Mouse (Mus musculus) Patski (cell line): ENCODE data around the gene Stk39. TPM values are rescaled to one million over a fixed set of nuclear protein-coding genes. Genes with fewer than 3 reads are reported as not detected.

Experiments used
- ATAC-seq: fragments of 100-300 bp; one replicate; pipeline ENCODE4 v1.8.0; 2021
- CTCF ChIA-PET: fragments of 350-600 bp; sonication (Branson Sonifier 250); formaldehyde crosslinking; loops from one replicate; lab custom pipeline; 2022; ENCODE audit warnings: inconsistent platforms; lab: Charles Lee
- POLR2A ChIA-PET: fragments of 350-600 bp; sonication (Branson Sonifier 250); formaldehyde crosslinking; loops from one replicate; lab custom pipeline; 2022; ENCODE audit warnings: antibody characterized with exemption, inconsistent platforms; lab: Charles Lee
- DNase-seq: peaks from one replicate; pipeline ENCODE4 v3.0.0-alpha.2; 2011; ENCODE audit warnings: low read depth, low spot score
- H3K27me3 ChIP-seq: fragments of 371-371 bp; one replicate; pipeline ENCODE4 v1.5.1; 2021
- CTCF ChIP-seq: fragments of 100-300 bp; IDR thresholded peaks from one replicate; pipeline ENCODE4 v1.5.1; 2021
- in situ Hi-C: fragments of 300-500 bp; cut with MboI; formaldehyde crosslinking; loops from 3 replicates; pipeline ENCODE4 v1.11.1; 2018; ENCODE audit warnings: low pct_unique_long_range_greater_than_20kb, mixed read lengths
- polyA plus RNA-seq: library from polyadenylated mRNA; unstranded; gene quantifications from one replicate; pipeline ENCODE4 v1.2.3, GENCODE M21; 2021

Gene Stk39
- polyA plus RNA-seq, 1 experiment from 2014 or later: 53.1 TPM

DNA sequence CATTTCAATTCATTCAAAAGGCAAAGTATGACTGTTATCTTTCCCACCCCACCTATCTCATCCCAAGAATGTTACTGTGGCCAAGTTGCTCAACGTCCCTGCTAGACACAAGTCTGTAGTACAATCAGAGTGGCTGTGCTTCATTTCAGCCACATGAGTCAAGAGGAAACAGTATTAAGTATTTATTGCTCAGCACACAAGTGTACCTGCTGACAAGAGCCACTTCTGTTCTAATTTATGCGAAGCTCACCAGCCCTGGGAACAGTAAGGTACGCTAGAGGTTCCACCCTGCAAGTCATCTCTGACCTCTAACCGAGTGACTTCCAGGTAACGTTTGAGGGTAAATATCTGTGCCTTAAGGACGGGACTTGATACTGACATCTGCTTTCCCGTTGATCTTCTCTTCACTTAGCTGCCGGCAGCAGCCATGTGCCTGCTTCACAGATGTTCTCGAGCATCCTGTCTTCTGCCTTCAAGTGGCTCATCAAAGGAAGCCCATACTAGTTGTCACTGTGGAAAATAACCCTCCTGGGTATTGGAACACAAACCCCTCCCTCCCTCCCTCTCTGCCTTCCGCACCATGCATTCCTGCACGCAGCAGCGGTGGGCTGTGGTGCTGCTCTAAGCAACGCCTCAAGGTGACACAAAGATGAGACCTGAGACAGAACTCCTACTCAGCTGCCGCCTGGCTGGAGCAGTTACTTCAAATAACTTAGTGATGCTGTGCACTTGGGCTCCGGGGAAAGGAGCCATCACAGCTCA is 36.4 kb downstream of the Stk39 start:
- H3K27me3 ChIP-seq: no peaks in the 10 kb centered on the region
- ChIA-PET CTCF (no interaction called here), POLR2A (no interaction called here)
- in situ Hi-C loops: no loop called here
- ATAC-seq (no peak), DNase-seq (no peak)
- TF ChIP-seq CTCF: no peak

DNA sequence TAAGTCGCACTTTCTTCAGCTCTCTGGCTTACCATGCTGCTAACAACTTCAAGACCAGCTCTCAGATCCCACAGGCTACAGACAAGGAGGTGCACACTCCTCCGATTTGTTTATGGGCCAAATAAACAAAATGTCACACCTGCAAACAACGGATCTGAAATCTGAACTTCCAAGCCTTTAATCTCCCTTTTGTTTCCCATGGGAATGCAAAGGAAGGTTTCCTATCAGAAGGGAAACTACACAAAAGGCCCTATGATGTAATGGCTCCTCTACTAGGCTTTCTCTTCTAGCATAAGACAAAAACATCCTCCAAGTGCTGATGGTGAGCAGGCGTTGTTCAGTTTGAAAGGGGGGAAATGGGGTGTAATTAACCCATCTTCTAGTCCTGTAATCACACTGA is 37.1 kb downstream of the Stk39 start:
- TF ChIP-seq CTCF: no peak
- no peak for DNase-seq
- ChIA-PET POLR2A (interaction anchor here (0.6 kb wide), 1 partner anchor 66 kb away, joined by 10 read pairs; no protein-coding TSS in a partner anchor), CTCF (no interaction called here)
- in situ Hi-C loops: no loop called here
- ATAC-seq: no peak
- no peaks in the 10 kb centered on the region for H3K27me3 ChIP-seq

DNA sequence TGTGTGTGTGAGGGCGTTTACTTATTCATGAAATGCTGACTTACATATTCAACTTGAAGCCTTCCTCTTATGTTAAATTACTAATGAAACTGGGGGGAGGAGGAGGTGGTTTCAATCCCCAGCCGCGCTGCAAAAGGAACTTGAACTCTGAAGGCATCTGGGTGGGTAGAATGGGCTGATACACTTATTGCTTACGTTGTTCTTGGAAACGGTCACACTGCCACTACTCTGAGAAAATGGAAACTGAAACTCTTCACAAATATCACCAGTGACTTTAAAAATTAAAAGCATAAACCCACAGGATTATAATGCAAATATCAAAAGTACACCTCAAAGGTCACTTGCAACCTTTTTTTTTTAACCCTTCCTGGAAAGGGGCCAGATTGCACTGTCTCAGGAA is 37.5 kb downstream of the Stk39 start:
- ChIA-PET CTCF (no interaction called here), POLR2A (interaction anchor here (0.6 kb wide), 1 partner anchor 66 kb away, joined by 10 read pairs; no protein-coding TSS in a partner anchor)
- H3K27me3 ChIP-seq: no peaks in the 10 kb centered on the region
- in situ Hi-C loops: no loop called here
- TF ChIP-seq CTCF: no peak
- no peak for DNase-seq
- no peak for ATAC-seq

- POLR2A ChIA-PET: no interaction called here
- H3K27me3 ChIP-seq: no peaks in the 10 kb centered on the region
- in situ Hi-C loops: no loop called here
- ATAC-seq (no peak), DNase-seq (no peak)
- CTCF ChIA-PET: no interaction called here
- no peak for TF ChIP-seq CTCF
Measured at GRCm38 (mm10) chr2:68433736-68434312, 38.2 kb downstream of the Stk39 start.

- no peaks in the 10 kb centered on the region for H3K27me3 ChIP-seq
- in situ Hi-C loops: no loop called here
- no peak for ATAC-seq
- TF ChIP-seq CTCF: no peak
- ChIA-PET CTCF (no interaction called here), POLR2A (no interaction called here)
- no peak for DNase-seq
Measured at GRCm38 (mm10) chr2:68432834-68433233, 39.2 kb downstream of the Stk39 start.

DNA sequence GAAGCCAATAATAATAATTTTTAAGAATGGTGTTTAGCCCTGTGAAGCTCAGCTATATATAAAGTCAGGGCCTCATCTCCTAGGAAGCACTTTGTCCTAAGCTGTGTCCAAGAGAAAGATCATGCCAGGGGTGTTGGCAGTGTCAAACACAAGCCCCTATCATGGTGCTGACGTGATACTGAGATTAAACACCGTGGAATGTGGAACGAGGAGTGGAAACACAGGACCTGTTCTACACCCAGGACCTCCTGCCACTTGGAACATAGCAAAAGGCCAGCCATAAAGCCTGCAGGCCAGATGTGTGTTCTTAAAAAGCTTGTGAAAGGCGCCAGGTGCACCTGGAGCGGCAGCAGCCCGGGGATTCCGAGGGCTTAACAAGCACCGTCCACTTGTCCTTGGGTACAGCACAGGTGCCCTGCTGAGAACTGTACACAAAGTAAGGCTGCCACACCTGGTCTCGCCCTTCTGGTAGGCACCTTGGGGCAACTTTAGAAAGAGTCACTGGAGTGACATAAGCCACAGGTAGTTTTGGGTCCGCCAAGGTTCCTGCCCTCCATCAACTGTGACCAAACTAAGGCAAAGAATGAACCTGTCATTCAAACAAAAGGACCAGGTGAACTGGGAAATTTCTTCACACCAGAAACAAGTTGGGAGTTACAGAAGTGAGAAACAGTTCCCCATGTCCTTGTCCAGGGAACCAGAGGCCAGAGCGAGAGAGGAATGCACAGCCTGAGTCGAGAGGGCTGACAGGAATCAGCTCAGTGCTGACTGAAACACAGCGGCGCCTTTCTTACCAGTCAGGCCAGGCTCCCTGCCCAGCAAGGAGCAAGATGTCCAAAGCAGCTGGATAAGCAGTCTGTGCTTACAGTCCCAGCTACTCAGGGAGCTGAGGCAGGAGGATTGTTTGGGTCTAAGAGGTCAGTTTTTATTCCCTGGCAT is 40.8 kb downstream of the Stk39 start:
- ATAC-seq (no peak), DNase-seq (no peak)
- ChIA-PET POLR2A (no interaction called here), CTCF (no interaction called here)
- H3K27me3 ChIP-seq: no peaks in the 10 kb centered on the region
- TF ChIP-seq CTCF: no peak
- in situ Hi-C loops: no loop called here

DNA sequence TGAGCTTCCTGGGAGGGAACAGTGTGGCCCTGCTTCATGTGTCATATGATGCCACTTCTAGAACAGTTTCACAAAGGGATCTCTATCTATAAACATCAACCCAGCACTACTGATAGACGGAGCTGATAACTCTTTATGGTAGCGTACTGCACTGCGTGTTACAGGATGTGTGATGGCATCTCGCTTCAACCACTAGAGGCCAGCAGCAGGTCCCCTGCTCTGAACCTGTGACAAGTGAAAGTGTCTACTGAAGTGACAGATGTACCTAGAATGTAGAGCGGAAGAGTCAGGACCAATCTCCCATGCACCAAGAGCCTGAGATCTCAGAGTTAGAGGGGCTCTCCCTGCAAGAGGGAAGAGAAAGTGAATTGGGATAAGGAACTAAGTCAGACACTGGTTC is 41.6 kb downstream of the Stk39 start:
- in situ Hi-C loops: no loop called here
- ChIA-PET POLR2A (no interaction called here), CTCF (no interaction called here)
- TF ChIP-seq CTCF: peak; percentile 46
- no peak for ATAC-seq
- H3K27me3 ChIP-seq: no peaks in the 10 kb centered on the region
- no peak for DNase-seq

- POLR2A ChIA-PET: no interaction called here
- ATAC-seq: no peak
- CTCF ChIA-PET: interaction anchor here (1.0 kb wide), 2 partner anchors 18 to 19 kb away, joined by 3 read pairs; no protein-coding TSS in a partner anchor
- in situ Hi-C loops: no loop called here
- no peaks in the 10 kb centered on the region for H3K27me3 ChIP-seq
- TF ChIP-seq CTCF: no peak
- no peak for DNase-seq
Measured at GRCm38 (mm10) chr2:68429436-68429835, 42.6 kb downstream of the Stk39 start.

GRCm38 (mm10) chr2:68426977-68427577 is 45.0 kb downstream of the Stk39 start:
- ChIA-PET CTCF (interaction anchor here (0.6 kb wide), 1 partner anchor 18 kb away, joined by 4 read pairs; no protein-coding TSS in a partner anchor), POLR2A (interaction anchor here (1.0 kb wide), 1 partner anchor 41 kb away, joined by 3 read pairs; no protein-coding TSS in a partner anchor)
- in situ Hi-C loops: no loop called here
- ATAC-seq (peak; percentile 56), DNase-seq (no peak)
- no peak for TF ChIP-seq CTCF
- H3K27me3 ChIP-seq: no peaks in the 10 kb centered on the region

GRCm38 (mm10) chr2:68426074-68426473 is 46.0 kb downstream of the Stk39 start:
- H3K27me3 ChIP-seq: no peaks in the 10 kb centered on the region
- DNase-seq (peak; percentile 64), ATAC-seq (peak; percentile 75)
- ChIA-PET CTCF (interaction anchor here (1.2 kb wide), 1 partner anchor 14 kb away, joined by 3 read pairs; no protein-coding TSS in a partner anchor), POLR2A (interaction anchor here (1.0 kb wide), 1 partner anchor 40 kb away, joined by 3 read pairs; no protein-coding TSS in a partner anchor)
- in situ Hi-C loops: no loop called here
- no peak for TF ChIP-seq CTCF
